Mouse (Mus musculus) neutrophil, adult 59 days (primary cell): Measurements from ENCODE around the gene Riok1. TPM values are rescaled to one million over a fixed set of nuclear protein-coding genes. Genes with fewer than 3 reads are reported as not detected.

Source experiments
- total RNA-seq, 2 experiments: library from RNA; stranded (reverse); gene quantifications; 1 replicate in 1 of 2; 2 replicates in 1 of 2; pipeline ENCODE4 v1.2.4; 2023

Gene Riok1
- 10 to 100 TPM; 64.4 to 76.0 TPM for total RNA-seq

GRCm38 (mm10) chr13:38036343-38037043, at the start of gene Riok1:
Riok1 (plus strand) TSS chr13:38036995.

GRCm38 (mm10) chr13:37993704-37994404, 42.9 kb upstream of the Riok1 start, which contains the start of gene Ssr1:
Ssr1 (minus strand) TSS chr13:37994217.

GRCm38 (mm10) chr13:38037044-38037687, 371 bp downstream of the Riok1 start, which contains the start of gene Cage1:
Cage1 (minus strand) TSS chr13:38037069.

Other genes starting within 250 kb of the Riok1 start
- gene Ssr1, start 42.8 kb upstream of the Riok1 start, total RNA-seq = 10 to 100 TPM; 67.0 to 78.7 TPM
- 1 to 10 TPM; 2.1 to 3.2 TPM for gene Cage1, start 74 bp downstream of the Riok1 start, total RNA-seq
- gene Dsp, start 114.3 kb downstream of the Riok1 start, total RNA-seq = under 1 TPM; 0.33 to 0.35 TPM
- 10 to 100 TPM; 11.8 to 15.7 TPM for gene Snrnp48, start 167.9 kb downstream of the Riok1 start, total RNA-seq